Mouse (Mus musculus) neural tube, postnatal 0 days (tissue): ENCODE data around the gene Slfn14. TPM values are rescaled to one million over a fixed set of nuclear protein-coding genes. Genes with fewer than 3 reads are reported as not detected.

Experiments used
- polyA plus RNA-seq: library from polyadenylated mRNA; unstranded; fragments of >200 nt; fragmentation: Nextera tagmentation; extraction: Ambion mirVana; gene quantifications from 2 replicates; pipeline ENCODE4 v1.2.1, GENCODE M21; 2015

Slfn14 gene
- polyA plus RNA-seq: not detected in 2 replicates

GRCm38 (mm10) chr11:83286566-83286965 is at the start of gene Slfn14:
TSS of gene Slfn14 (minus strand) at chr11:83286726.

DNA sequence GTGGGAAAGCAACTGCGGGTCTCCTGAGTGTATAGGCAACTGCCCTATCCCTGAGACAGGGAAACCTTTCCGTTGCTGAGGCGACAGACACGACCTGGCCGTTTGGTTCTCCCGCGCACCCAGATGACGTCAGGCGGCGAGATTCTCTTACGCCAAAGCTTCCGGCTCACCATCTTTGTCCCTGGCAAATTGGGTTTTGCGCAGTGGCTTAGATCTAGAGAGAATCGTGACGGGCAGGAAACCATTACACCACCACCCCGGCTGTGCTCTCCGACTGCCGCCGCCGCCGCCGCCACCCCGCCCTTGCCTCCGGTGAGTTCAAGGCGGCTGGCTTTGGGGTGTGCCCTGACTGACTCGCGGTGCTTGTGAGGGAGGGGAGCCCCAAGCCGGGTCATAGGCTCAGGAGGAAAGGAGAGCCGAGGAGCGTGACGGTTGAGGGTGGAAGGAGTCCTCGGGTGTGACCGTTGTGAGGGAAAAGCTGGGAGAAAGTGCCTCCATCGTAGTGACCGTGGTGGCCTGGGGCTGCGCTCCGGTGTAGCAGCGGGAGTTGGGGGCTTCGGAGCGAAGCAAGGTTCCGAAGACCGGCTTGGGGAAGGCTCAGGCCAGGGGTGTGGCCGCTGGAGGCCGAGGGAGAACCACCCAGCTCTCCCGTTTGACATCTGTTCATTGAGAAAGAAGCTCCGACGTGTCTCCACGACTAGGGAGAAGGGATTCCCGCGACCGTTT is 16.2 kb upstream of the Slfn14 start, which contains the start of gene Pex12:
Pex12 (minus strand) TSS at position 61 of the 726 bp plus-strand sequence.

GRCm38 (mm10) chr11:83298225-83299195 is 12.0 kb upstream of the Slfn14 start, which contains the start of gene Ap2b1:
TSS of gene Ap2b1 (plus strand) at chr11:83299024.

Other genes with a start within 250 kb of the Slfn14 start
- gene Slfn2, start 221.6 kb downstream of the Slfn14 start, polyA plus RNA-seq: 3.1 and 3.2 TPM in 2 replicates
- gene Slfn1, start 169.9 kb downstream of the Slfn14 start, polyA plus RNA-seq: 0.13 TPM in 1 of 2 replicates, not detected in the other
- 0.09 and 0.22 TPM in 2 replicates for gene Slfn4, start 111.5 kb downstream of the Slfn14 start, polyA plus RNA-seq
- 0.11 and 0.21 TPM in 2 replicates for gene Slfn3, start 95.4 kb downstream of the Slfn14 start, polyA plus RNA-seq
- 71.7 and 77.4 TPM in 2 replicates for gene Ap2b1, start 12.3 kb upstream of the Slfn14 start, polyA plus RNA-seq
- 11.0 and 11.5 TPM in 2 replicates for gene Pex12, start 15.9 kb upstream of the Slfn14 start, polyA plus RNA-seq
- 61.6 and 64.0 TPM in 2 replicates for gene Rasl10b, start 122.4 kb upstream of the Slfn14 start, polyA plus RNA-seq
- gene Gas2l2, start 142.7 kb upstream of the Slfn14 start, polyA plus RNA-seq: 0.75 and 0.96 TPM in 2 replicates
- gene 1700020L24Rik, start 151.0 kb upstream of the Slfn14 start, polyA plus RNA-seq: 0.43 and 0.75 TPM in 2 replicates
- gene Mmp28, start 176.3 kb upstream of the Slfn14 start, polyA plus RNA-seq: 3.4 and 3.7 TPM in 2 replicates
- 11.8 and 12.4 TPM in 2 replicates for gene Taf15, start 186.4 kb upstream of the Slfn14 start, polyA plus RNA-seq
- gene Heatr9, start 235.4 kb upstream of the Slfn14 start, polyA plus RNA-seq: not detected in 2 replicates
- 0.97 TPM in 1 of 2 replicates, not detected in the other for gene Ccl5, start 243.8 kb upstream of the Slfn14 start, polyA plus RNA-seq